Mouse (Mus musculus) sigmoid colon, adult 10 weeks (tissue): ENCODE results near the gene Gm3618. TPM values are rescaled to one million over a fixed set of nuclear protein-coding genes. Genes with fewer than 3 reads are reported as not detected.

ENCODE experiments used
- polyA plus RNA-seq: library from polyadenylated mRNA; stranded (reverse); fragments of 350-450 nt; fragmentation: Illumina TruSeq; extraction: RNeasy Lipid Tissue Mini Kit (QIAGEN cat#74804); gene quantifications from one replicate; pipeline ENCODE4 v1.2.3, GENCODE M21; 2014; ENCODE audit warnings: low read depth, low replicate concordance

Gm3618 gene
- polyA plus RNA-seq, result not detected

DNA sequence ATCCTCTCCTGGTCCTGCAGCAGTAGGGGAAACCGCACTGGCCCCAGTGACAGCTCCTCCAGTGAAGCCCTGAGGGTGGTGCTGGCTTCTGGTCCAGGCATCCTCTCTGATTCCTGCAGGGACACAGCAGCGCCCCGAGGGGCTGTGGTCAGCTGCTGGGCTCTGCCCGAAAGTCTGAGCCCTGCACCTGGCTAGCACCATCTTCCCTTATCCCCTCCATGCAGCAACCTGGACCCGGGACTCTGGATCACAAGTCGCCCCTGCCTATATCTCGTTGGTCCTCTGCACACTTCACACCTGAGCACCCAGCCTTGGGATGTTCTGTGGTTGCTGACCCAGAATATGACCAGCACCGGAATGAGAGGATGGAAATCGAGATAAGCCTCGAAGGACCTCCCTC is at the start of gene Gm3618:
Gene Gm3618 (minus strand): TSS at position 101 of the 400 bp plus-strand sequence.

DNA sequence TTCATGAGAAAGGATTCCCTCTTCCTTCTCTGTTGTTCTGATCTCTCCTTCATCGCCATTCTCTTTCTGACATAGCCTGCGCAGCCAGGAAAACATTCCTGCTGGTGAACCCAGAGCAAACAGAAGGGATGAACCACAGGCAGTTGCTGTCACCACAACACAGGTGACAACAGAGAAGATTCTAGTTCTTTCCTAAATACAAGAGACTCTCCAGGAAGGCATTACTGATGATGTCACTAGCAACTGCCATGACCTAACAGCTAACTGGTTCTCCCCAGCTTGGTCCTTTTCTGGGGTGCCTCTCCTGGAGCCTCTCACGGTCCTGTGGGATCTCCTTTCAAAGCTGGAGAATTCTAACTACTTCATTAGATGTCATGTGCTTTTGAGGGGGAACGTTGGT is 46.7 kb upstream of the Gm3618 start, which contains the start of gene Gm16440:
Gene Gm16440 (minus strand): TSS at position 101 of the 400 bp plus-strand sequence.

DNA sequence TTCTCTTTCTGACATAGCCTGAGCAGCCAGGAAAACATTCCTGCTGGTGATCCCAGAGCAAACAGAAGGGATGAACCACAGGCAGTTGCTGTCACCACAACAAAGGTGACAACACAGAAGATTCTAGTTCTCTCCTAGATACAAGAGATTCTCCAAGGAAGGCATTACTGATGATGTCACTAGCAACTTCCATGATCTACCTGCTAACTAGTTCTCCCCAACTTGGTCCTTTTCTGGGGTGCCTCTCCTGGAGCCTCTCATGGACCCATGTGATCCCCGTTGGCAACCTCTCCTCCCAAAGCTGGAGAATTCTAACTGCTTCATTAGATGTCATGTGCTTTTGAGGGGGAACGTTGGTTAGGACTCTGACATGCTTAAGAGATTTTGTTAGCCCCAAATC is 38.7 kb downstream of the Gm3618 start, which contains the start of gene Gm21103:
Gene Gm21103 (minus strand): TSS at position 101 of the 400 bp plus-strand sequence.

DNA sequence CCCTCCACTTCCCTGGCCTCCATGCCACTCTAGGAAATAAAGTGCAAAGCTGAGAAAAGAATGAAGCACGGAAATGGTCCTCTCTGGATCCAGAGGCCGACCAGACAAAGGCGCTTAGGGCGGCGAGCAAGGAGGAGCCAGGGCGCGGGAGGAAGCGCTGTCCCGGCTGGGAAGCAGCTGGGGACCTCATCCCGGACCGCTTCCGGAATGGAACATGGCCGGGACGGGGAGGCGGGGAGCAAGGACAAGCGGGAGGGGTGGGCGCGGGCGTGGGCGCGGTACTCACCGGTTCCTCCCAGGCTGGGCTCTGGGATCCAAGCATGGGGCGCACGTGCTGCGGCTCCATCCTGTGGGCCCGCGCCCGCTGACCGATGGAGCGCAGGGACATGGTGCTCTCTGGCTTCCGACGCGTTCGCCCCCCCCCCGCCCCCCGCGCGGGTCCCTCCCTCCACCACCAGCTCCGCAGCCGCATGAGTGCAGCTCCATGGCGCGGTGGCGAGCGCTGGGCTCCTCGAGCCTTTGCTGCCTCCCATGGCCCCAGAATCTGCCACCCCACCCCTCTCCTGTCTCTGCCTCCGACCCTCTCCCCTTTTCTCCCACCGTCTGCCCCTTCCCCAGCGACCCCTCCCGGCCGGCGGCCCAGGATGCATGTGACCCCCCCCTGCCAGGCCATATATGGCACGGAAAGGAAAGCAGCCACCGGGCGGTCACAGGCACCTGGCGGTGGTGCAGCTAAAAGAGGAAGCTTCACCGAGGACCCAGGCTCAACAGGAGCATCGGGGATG is 56.4 kb downstream of the Gm3618 start, which contains the start of gene Gm3411:
Gene Gm3411 (minus strand): TSS at position 320 of the 785 bp plus-strand sequence.

Other genes starting within 250 kb of the Gm3618 start
- gene Gm8206, start 249.7 kb downstream of the Gm3618 start, polyA plus RNA-seq, result not detected
- gene Gm3468, start 235.0 kb downstream of the Gm3618 start, polyA plus RNA-seq, result 2.5 TPM
- gene Gm3476, start 217.9 kb downstream of the Gm3618 start, polyA plus RNA-seq, result not detected
- not detected for gene Gm21560, start 124.4 kb downstream of the Gm3618 start, polyA plus RNA-seq
- gene Gm3411, start 56.4 kb downstream of the Gm3618 start, polyA plus RNA-seq, result 6.8 TPM
- not detected for gene Gm21103, start 38.8 kb downstream of the Gm3618 start, polyA plus RNA-seq
- not detected for gene Gm16440, start 46.6 kb upstream of the Gm3618 start, polyA plus RNA-seq
- not detected for gene Gm3591, start 68.8 kb upstream of the Gm3618 start, polyA plus RNA-seq
- not detected for gene Gm3594, start 100.9 kb upstream of the Gm3618 start, polyA plus RNA-seq
- gene Gm8356, start 193.6 kb upstream of the Gm3618 start, polyA plus RNA-seq, result not detected
- gene Gm3629, start 246.9 kb upstream of the Gm3618 start, polyA plus RNA-seq, result 0.28 TPM